ENCODE assay signal across 20 mouse cellular contexts in genomic region chr9:100058541-100058940, GRCm38 (mm10).
A peak's percentile ranks its signal among the peaks of the same experiment; 100 is the strongest.
DNase-seq lines count a peak whose midpoint lies in the region; ATAC-seq and TF ChIP-seq lines count a peak whose summit lies in the region.
"Had no signal": no experiment of that assay in that cellular context is flagged by ENCODE, and none has a peak within 500 bp of the region (broad histone marks: within the 10 kb centered on the region; RNA-seq: fewer than 3 reads in every experiment).

No protein-coding gene starts in this region.

- 42% methylated on average over 1 of the region's 1 CpGs for WGBS in kidney, adult 2 months
- WGBS in kidney, embryonic 16.5 days, result 75% methylated on average over 1 of the region's 1 CpGs

- no peak overlapping the region for H3K4me2 ChIP-seq in kidney, embryonic 16.5 days (replicated peaks; ENCODE audit: low read depth, low read length)
- H3K4me2 ChIP-seq: embryonic facial prominence, embryonic 12.5 days; forebrain, embryonic 13.5 days; forebrain, embryonic 15.5 days had no signal

- DNase-seq in kidney, adult 2 months, result peak; percentile 67
- DNase-seq in kidney, postnatal 4 days, result no peak
- DNase-seq in kidney, adult 9 months, result peak; percentile 63
- peak; percentile 46 for DNase-seq in Muller cell, postnatal 12 days (ENCODE audit: inconsistent ontology term)
- DNase-seq: adrenal gland, adult 8-10 months; adrenal gland, postnatal 14 days; adrenal gland, postnatal 36 days; cerebellum, adult 11-12 months; cerebellum, adult 2 months; cerebellum, adult 9-10 months; cerebellum, postnatal 10 days; cerebellum, postnatal 25 days had no signal

- H3K27me3 ChIP-seq in kidney, adult 2 months (replicated peaks; ENCODE audit: control insufficient read depth, insufficient read depth, low read length), result no peaks in the 10 kb centered on the region
- no peaks in the 10 kb centered on the region for H3K27me3 ChIP-seq in kidney, embryonic 16.5 days (ENCODE audit: insufficient read depth, low read length)
- H3K27me3 ChIP-seq: embryonic facial prominence, embryonic 12.5 days; forebrain, embryonic 13.5 days; forebrain, embryonic 15.5 days had no signal

- no peaks in the 10 kb centered on the region for H3K36me3 ChIP-seq in kidney, adult 2 months (ENCODE audit: control insufficient read depth, insufficient read depth, low read length)
- H3K36me3 ChIP-seq in kidney, embryonic 16.5 days (ENCODE audit: insufficient read depth, low read length), result no peaks in the 10 kb centered on the region
- H3K36me3 ChIP-seq: embryonic facial prominence, embryonic 10.5 days; embryonic facial prominence, embryonic 12.5 days; forebrain, embryonic 15.5 days had no signal

- H3K4me3 ChIP-seq in kidney, adult 2 months (ENCODE audit: insufficient read depth, low read depth, low read length), result no peak overlapping the region
- H3K4me3 ChIP-seq in kidney, embryonic 16.5 days (ENCODE audit: low read length), result no peak overlapping the region
- H3K4me3 ChIP-seq: embryonic facial prominence, embryonic 10.5 days; embryonic facial prominence, embryonic 12.5 days; forebrain, embryonic 13.5 days; forebrain, embryonic 15.5 days had no signal

- TF ChIP-seq POLR2A in kidney, adult 2 months (IDR thresholded peaks at IDR 0.05; ENCODE audit: low read depth, low read length), result no peak

- no peak for TF ChIP-seq CTCF in kidney, adult 2 months (conservative IDR thresholded peaks at IDR 0.05; ENCODE audit: insufficient read depth, insufficient read length, low read depth, low read length)

- no peak overlapping the region for H3K9ac ChIP-seq in kidney, embryonic 16.5 days (replicated peaks; ENCODE audit: low read length)
- H3K9ac ChIP-seq: embryonic facial prominence, embryonic 12.5 days; forebrain, embryonic 13.5 days; forebrain, embryonic 15.5 days had no signal

- H3K27ac ChIP-seq in kidney, adult 2 months (ENCODE audit: insufficient read depth, low read depth, low read length), result no peak overlapping the region
- no peak overlapping the region for H3K27ac ChIP-seq in kidney, embryonic 16.5 days (ENCODE audit: low read length)
- H3K27ac ChIP-seq: embryonic facial prominence, embryonic 10.5 days; embryonic facial prominence, embryonic 12.5 days; forebrain, embryonic 13.5 days; forebrain, embryonic 15.5 days had no signal

- no peak for ATAC-seq in kidney, embryonic 16.5 days (ENCODE audit: low FRiP score, low TSS enrichment)
- no peak for ATAC-seq in megakaryocyte progenitor cell, adult 5-6 weeks (replicated peaks; ENCODE audit: poor library complexity)
- ATAC-seq: activated CD4-positive, CD25-positive, alpha-beta regulatory T cell, adult 4 months; forebrain, embryonic 13.5 days; forebrain, embryonic 15.5 days; Patski had no signal

- no peaks in the 10 kb centered on the region for H3K9me3 ChIP-seq in kidney, embryonic 16.5 days (ENCODE audit: low read length)
- H3K9me3 ChIP-seq: embryonic facial prominence, embryonic 10.5 days; embryonic facial prominence, embryonic 12.5 days; forebrain, embryonic 13.5 days; forebrain, embryonic 15.5 days had no signal

- H3K4me1 ChIP-seq in kidney, adult 2 months (ENCODE audit: control insufficient read depth, insufficient read depth, low read length), result no peaks in the 10 kb centered on the region; the same call in 1 of the 2 replicates
- H3K4me1 ChIP-seq in kidney, embryonic 16.5 days (ENCODE audit: insufficient read depth, low read length), result no peaks in the 10 kb centered on the region
- H3K4me1 ChIP-seq: embryonic facial prominence, embryonic 10.5 days; embryonic facial prominence, embryonic 12.5 days; forebrain, embryonic 13.5 days; forebrain, embryonic 15.5 days had no signal

Comparison
In these comparisons a context has a peak if more than half of its experiments do, and no peak if none do; other contexts are left out.
1. DNase-seq: peak in kidney, adult 2 months (single experiment), kidney, adult 9 months (single experiment) and Muller cell, postnatal 12 days (single experiment); none in kidney, postnatal 4 days (0 of 2).